Mouse (Mus musculus) adrenal gland, adult 10 weeks (tissue): ENCODE measurements around the gene Unc45b. TPM values are rescaled to one million over a fixed set of nuclear protein-coding genes. Genes with fewer than 3 reads are reported as not detected.

ENCODE experiments used
- polyA plus RNA-seq: library from polyadenylated mRNA; stranded (reverse); fragments of 350-450 nt; fragmentation: Illumina TruSeq; extraction: RNeasy Lipid Tissue Mini Kit (QIAGEN cat#74804); gene quantifications from one replicate; pipeline ENCODE4 v1.2.3, GENCODE M21; 2014; ENCODE audit warnings: low read depth, low replicate concordance

The Unc45b gene
- polyA plus RNA-seq: 1.9 TPM

GRCm38 (mm10) chr11:82910250-82910649 lies at the start of gene Unc45b:
Gene Unc45b, plus strand, starts transcription at chr11:82910550.

DNA sequence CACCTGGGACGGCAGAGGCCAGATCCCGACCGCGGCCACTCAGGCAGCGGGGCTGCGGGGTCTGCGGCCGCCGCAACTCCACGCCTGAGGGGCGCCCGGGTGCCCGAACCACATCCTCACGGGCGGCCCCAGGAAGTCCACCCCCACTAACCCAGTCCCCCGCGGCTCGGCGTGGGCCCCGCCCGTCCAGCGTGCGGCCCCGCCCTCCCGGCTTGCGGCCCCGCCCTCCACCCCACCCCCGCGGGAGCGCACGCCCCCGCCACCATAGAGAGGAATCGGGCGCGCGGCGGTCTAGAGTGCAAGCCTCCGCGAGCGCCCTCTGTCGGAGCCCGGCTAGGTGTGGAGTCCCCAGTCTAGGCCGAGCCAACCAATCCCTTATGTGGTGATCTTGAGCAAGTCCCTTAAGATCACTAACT lies 39.3 kb upstream of the Unc45b start, which contains the start of gene Rffl:
Gene Rffl (minus strand): TSS at position 180 of the 416 bp plus-strand sequence.

GRCm38 (mm10) chr11:82890342-82890762 lies 20.0 kb upstream of the Unc45b start, which contains the start of gene Rad51d:
Gene Rad51d, minus strand, starts transcription at chr11:82890614.

GRCm38 (mm10) chr11:82891936-82892335 lies 18.4 kb upstream of the Unc45b start, which contains the start of gene Fndc8:
Gene Fndc8, plus strand, starts transcription at chr11:82892124.

GRCm38 (mm10) chr11:82907651-82908607 lies 2.4 kb upstream of the Unc45b start, which contains the start of gene Nle1:
Gene Nle1, minus strand, starts transcription at chr11:82908411.

GRCm38 (mm10) chr11:82950736-82951481 lies 40.6 kb downstream of the Unc45b start, which contains the start of gene Slfn5:
Gene Slfn5, plus strand, starts transcription at chr11:82951349.

GRCm38 (mm10) chr11:82991469-82992166 lies 81.3 kb downstream of the Unc45b start, which contains the start of gene Slfn9:
Gene Slfn9, minus strand, starts transcription at chr11:82991830.

Other genes with a start within 250 kb of the Unc45b start
- gene Cct6b, start 146.2 kb upstream of the Unc45b start, polyA plus RNA-seq: 1.2 TPM
- gene Zfp830, start 146.2 kb upstream of the Unc45b start, polyA plus RNA-seq: 18.5 TPM
- 16.8 TPM for gene Lig3, start 129.4 kb upstream of the Unc45b start, polyA plus RNA-seq
- 7.7 TPM for gene Rffl, start 39.3 kb upstream of the Unc45b start, polyA plus RNA-seq
- 7.1 TPM for gene Rad51d, start 19.9 kb upstream of the Unc45b start, polyA plus RNA-seq
- gene Fndc8, start 18.4 kb upstream of the Unc45b start, polyA plus RNA-seq: not detected
- 6.9 TPM for gene Nle1, start 2.1 kb upstream of the Unc45b start, polyA plus RNA-seq
- 57.6 TPM for gene Slfn5, start 40.8 kb downstream of the Unc45b start, polyA plus RNA-seq
- gene Slfn9, start 81.3 kb downstream of the Unc45b start, polyA plus RNA-seq: 62.3 TPM
- 21.9 TPM for gene Slfn8, start 110.3 kb downstream of the Unc45b start, polyA plus RNA-seq
- gene Slfn2, start 154.6 kb downstream of the Unc45b start, polyA plus RNA-seq: 9.8 TPM
- gene Slfn1, start 206.3 kb downstream of the Unc45b start, polyA plus RNA-seq: 0.82 TPM